Mouse (Mus musculus) stomach, postnatal 0 days (tissue): ENCODE data around the gene Tsga10.

Experiments used
- CTCF ChIP-seq: IDR thresholded peaks from 2 replicates; pipeline ENCODE4 v1.5.1; 2016; ENCODE audit warnings: antibody characterized with exemption, low read depth, mild to moderate bottlenecking, moderate library complexity
- EP300 ChIP-seq: optimal IDR thresholded peaks from 2 replicates; pipeline ENCODE3; 2016; ENCODE audit warnings: antibody characterized with exemption

DNA sequence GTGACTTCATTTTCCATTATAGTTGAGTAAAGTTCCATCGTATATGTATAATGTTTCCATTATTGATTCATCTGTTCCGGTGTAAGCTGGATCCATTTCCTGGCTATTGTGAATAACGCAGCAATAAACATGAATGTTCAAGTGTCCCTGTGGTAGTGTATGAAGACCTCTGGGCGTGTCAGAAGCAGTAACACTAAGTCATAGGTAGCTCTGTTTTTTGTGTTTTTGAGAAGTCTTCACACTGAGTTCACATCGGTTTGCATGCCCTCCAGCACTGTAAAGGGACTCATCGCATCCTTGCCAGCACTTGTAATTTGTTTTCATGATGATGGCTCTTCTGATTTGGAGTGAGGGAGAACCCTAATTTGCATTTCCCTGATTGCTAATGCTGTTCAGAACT is at the start of gene Tsga10:
- TF ChIP-seq CTCF (no peak), EP300 (no peak)
